Mouse (Mus musculus): ENCODE data around the gene Map3k20. TPM values are rescaled to one million over a fixed set of nuclear protein-coding genes. Genes with fewer than 3 reads are reported as not detected.
A peak's percentile ranks its signal among the peaks of the same experiment; 100 is the strongest.

Map3k20 gene
- polyA plus RNA-seq, 1 experiment from 2014 or later = 7.5 TPM

DNA sequence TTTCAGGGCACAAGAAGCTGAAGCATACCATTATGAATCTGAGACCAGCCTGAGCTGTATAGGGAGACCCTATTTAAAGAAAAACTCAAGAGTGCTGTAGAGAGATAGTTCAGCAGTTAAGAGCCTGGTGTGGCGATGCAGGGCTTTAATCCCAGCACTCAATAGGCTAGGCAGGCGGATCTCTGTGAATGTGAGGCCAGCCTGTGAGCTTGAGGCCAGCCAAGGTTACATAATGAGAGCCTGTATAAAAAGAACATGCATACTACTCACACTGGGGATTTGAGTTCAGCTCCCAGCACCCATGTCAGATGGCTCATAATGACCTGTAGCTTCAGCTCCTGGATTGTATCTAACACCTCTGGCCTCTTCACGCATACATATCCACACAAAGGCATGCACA lies 76.1 kb downstream of the Map3k20 start:
- H3K4me2 ChIP-seq = no peak overlapping the region
- no peaks in the 10 kb centered on the region for H3K9me3 ChIP-seq (replicated peaks)
- no peak overlapping the region for H3K9ac ChIP-seq
- no peak overlapping the region for H3K4me3 ChIP-seq (replicated peaks)
- no peaks in the 10 kb centered on the region for H3K4me1 ChIP-seq (replicated peaks)
- H3K27ac ChIP-seq (replicated peaks) = no peak overlapping the region
- ATAC-seq (ENCODE audit: insufficient read depth) = no peak
- 84% methylated on average over 3 of the region's 3 CpGs for WGBS (ENCODE audit: insufficient replicate concordance)
- H3K36me3 ChIP-seq (replicated peaks) = no peaks in the 10 kb centered on the region
- no peaks in the 10 kb centered on the region for H3K27me3 ChIP-seq

DNA sequence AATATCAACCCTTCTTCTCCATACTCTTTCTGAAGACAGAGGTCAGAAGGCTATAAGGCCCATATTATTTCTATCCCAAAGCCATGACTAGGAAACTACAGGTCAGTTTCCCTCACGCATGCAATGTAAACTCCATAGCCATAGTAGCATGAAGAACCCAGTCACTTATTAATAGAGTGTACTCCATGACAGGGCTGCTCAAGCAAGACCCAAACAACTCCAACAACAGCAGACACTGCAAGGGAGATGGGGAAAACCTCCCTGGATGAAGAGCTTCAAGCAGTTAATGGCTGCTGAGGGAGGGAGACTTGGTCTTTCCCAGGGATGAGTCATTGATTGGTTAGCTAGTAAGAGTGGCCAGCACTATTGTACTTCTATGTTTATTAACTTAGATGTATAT lies 78.0 kb downstream of the Map3k20 start:
- no peaks in the 10 kb centered on the region for H3K27me3 ChIP-seq
- no peaks in the 10 kb centered on the region for H3K4me1 ChIP-seq (replicated peaks)
- H3K4me2 ChIP-seq = no peak overlapping the region
- no peak for ATAC-seq (ENCODE audit: insufficient read depth)
- H3K4me3 ChIP-seq (replicated peaks) = no peak overlapping the region
- H3K27ac ChIP-seq (replicated peaks) = no peak overlapping the region
- WGBS (ENCODE audit: insufficient replicate concordance) = 72% methylated on average over 1 of the region's 1 CpGs
- no peaks in the 10 kb centered on the region for H3K9me3 ChIP-seq (replicated peaks)
- no peak overlapping the region for H3K9ac ChIP-seq
- H3K36me3 ChIP-seq (replicated peaks) = no peaks in the 10 kb centered on the region; the same call in 1 of the 2 replicates

- Histone ChIP-seq H3K4me3 (replicated peaks) (no peak overlapping the region), H3K27ac (replicated peaks) (no peak overlapping the region), H3K9me3 (replicated peaks) (no peaks in the 10 kb centered on the region), H3K9ac (no peak overlapping the region), H3K4me1 (replicated peaks) (peaks cover 7% of the 10 kb centered on the region; the same call in 1 of the 2 replicates), H3K4me2 (no peak overlapping the region), H3K27me3 (no peaks in the 10 kb centered on the region), H3K36me3 (replicated peaks) (no peaks in the 10 kb centered on the region; the same call in 1 of the 2 replicates)
- ATAC-seq (ENCODE audit: insufficient read depth) = no peak
- WGBS (ENCODE audit: insufficient replicate concordance) = 58% methylated on average over 7 of the region's 7 CpGs
These were observed 80.5 kb downstream of the Map3k20 start for GRCm38 (mm10) chr2:72365930-72366329.

DNA sequence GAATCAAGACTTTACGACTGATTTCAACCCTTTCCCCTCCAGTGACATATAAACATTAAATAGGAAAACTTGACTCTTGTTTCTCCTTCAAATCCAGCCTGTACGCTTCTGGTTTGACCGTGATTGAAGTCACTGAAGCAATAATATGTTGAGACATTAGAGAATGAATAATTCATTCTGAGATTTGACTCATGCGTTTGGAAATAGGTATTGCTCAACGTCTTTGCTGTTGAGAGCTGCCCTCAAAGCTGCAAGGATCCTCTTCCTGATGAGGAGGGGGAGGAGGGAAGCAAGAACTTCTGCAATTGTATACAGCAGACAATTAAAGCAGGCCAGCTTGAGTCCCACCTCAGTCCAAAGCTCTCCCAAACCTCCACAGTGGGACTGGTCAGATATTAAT lies 81.1 kb downstream of the Map3k20 start:
- Histone ChIP-seq H3K27ac (replicated peaks) (no peak overlapping the region), H3K36me3 (replicated peaks) (peaks cover 5% of the 10 kb centered on the region), H3K27me3 (no peaks in the 10 kb centered on the region), H3K4me3 (replicated peaks) (no peak overlapping the region), H3K9me3 (replicated peaks) (no peaks in the 10 kb centered on the region), H3K4me2 (no peak overlapping the region), H3K4me1 (replicated peaks) (peaks cover 7% of the 10 kb centered on the region; the same call in 1 of the 2 replicates), H3K9ac (no peak overlapping the region)
- no peak for ATAC-seq (ENCODE audit: insufficient read depth)
- WGBS (ENCODE audit: insufficient replicate concordance) = 43% methylated on average over 5 of the region's 5 CpGs

DNA sequence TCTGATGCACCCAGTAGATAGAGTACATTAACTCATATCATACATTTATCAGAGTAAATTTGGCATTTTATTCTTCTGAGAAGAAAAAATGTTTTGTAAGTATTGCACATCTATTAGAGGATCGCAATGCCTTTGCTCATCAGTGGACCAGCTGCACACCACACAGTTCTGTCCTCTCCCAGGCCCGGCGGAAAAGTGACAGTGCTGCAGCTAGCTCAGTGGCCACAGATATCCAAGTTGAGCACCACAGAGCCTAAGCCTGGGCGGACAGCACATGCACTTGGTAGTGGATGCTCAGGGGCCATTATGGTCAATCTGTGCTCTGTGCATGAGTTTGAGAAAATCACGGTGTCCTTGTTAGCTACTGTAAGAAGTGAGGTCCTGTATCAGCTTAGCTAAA lies 82.4 kb downstream of the Map3k20 start:
- no peak overlapping the region for H3K4me3 ChIP-seq (replicated peaks)
- H3K4me2 ChIP-seq = no peak overlapping the region
- H3K9me3 ChIP-seq (replicated peaks) = no peaks in the 10 kb centered on the region
- no peak for ATAC-seq (ENCODE audit: insufficient read depth)
- 78% methylated on average over 5 of the region's 5 CpGs for WGBS (ENCODE audit: insufficient replicate concordance)
- no peak overlapping the region for H3K27ac ChIP-seq (replicated peaks)
- H3K9ac ChIP-seq = no peak overlapping the region
- no peaks in the 10 kb centered on the region for H3K27me3 ChIP-seq
- peaks cover 12% of the 10 kb centered on the region; the same call in 1 of the 2 replicates for H3K4me1 ChIP-seq (replicated peaks)
- H3K36me3 ChIP-seq (replicated peaks) = peaks cover 18% of the 10 kb centered on the region

DNA sequence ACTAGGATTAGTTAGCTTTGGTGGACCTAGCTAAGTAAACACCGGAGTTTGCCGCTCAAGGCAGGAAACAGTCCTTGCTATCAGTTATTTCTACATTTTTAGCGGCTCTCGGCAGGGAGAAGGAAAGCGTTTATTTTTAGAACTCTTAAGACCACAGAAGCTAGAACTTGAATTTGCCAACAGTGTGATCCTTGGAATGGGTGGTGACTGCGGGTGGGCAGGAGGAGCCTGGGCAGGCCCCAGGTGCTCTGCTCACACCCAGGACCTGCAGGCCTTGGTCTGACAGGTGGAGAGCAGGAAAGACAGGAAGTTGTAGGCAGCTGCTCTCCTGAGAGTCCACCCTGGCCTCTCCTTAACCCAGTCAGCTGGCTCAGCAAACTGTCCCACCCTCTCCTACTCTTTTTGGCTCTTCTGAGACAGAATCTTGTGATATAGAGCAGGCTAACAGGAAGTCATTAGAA lies 83.7 kb downstream of the Map3k20 start:
- Histone ChIP-seq H3K4me1 (replicated peaks) (peaks cover 12% of the 10 kb centered on the region; the same call in 1 of the 2 replicates), H3K9me3 (replicated peaks) (no peaks in the 10 kb centered on the region), H3K9ac (no peak overlapping the region), H3K27me3 (no peaks in the 10 kb centered on the region), H3K4me3 (replicated peaks) (no peak overlapping the region), H3K27ac (replicated peaks) (peak overlapping the region; percentile 61; the same call in 1 of the 2 replicates), H3K36me3 (replicated peaks) (peaks cover 24% of the 10 kb centered on the region), H3K4me2 (peak overlapping the region; percentile 10; the same call in 1 of the 2 replicates)
- 10% methylated on average over 6 of the region's 6 CpGs for WGBS (ENCODE audit: insufficient replicate concordance)
- no peak for ATAC-seq (ENCODE audit: insufficient read depth)

- Histone ChIP-seq H3K4me1 (replicated peaks) (peaks cover 12% of the 10 kb centered on the region; the same call in 1 of the 2 replicates), H3K27me3 (no peaks in the 10 kb centered on the region), H3K9ac (no peak overlapping the region), H3K9me3 (replicated peaks) (no peaks in the 10 kb centered on the region), H3K36me3 (replicated peaks) (peaks cover 27% of the 10 kb centered on the region), H3K4me3 (replicated peaks) (no peak overlapping the region), H3K27ac (replicated peaks) (no peak overlapping the region), H3K4me2 (no peak overlapping the region)
- 81% methylated on average over 13 of the region's 13 CpGs for WGBS (ENCODE audit: insufficient replicate concordance)
- ATAC-seq (ENCODE audit: insufficient read depth) = no peak
These were observed 86.7 kb downstream of the Map3k20 start for GRCm38 (mm10) chr2:72372136-72372535.

DNA sequence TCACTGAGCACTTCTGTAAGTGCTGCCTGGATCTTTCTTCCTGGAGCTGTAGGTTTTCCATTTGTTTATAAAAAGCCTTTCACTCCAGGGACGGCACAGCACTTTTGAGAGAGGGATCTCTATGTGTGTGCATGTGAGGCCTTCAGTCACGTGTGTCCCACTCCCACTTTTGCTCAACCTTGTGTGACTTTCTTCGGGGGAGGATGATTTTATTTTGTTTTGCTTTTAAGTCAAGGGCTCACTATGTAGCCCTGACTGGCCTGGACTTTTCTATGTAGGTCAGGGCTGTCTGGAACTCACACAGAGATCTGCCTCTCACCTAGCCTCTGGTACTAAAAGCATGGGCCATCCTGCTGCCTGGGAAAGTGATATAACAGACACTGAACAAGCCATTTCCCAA lies 88.6 kb downstream of the Map3k20 start:
- no peak overlapping the region for H3K27ac ChIP-seq (replicated peaks)
- 75% methylated on average over 3 of the region's 3 CpGs for WGBS (ENCODE audit: insufficient replicate concordance)
- H3K4me2 ChIP-seq = no peak overlapping the region
- no peaks in the 10 kb centered on the region for H3K27me3 ChIP-seq
- no peak for ATAC-seq (ENCODE audit: insufficient read depth)
- H3K9me3 ChIP-seq (replicated peaks) = no peaks in the 10 kb centered on the region
- no peak overlapping the region for H3K9ac ChIP-seq
- peaks cover 9% of the 10 kb centered on the region; the same call in 1 of the 2 replicates for H3K4me1 ChIP-seq (replicated peaks)
- H3K4me3 ChIP-seq (replicated peaks) = no peak overlapping the region
- peaks cover 29% of the 10 kb centered on the region for H3K36me3 ChIP-seq (replicated peaks)

- no peak overlapping the region for H3K27ac ChIP-seq (replicated peaks)
- no peak overlapping the region for H3K4me2 ChIP-seq
- H3K27me3 ChIP-seq = no peaks in the 10 kb centered on the region
- H3K4me1 ChIP-seq (replicated peaks) = 0 out of 2 replicates have a peak, but pooled peaks cover 6% of the 10 kb centered on the region
- no peaks in the 10 kb centered on the region for H3K9me3 ChIP-seq (replicated peaks)
- no peak overlapping the region for H3K4me3 ChIP-seq (replicated peaks)
- WGBS (ENCODE audit: insufficient replicate concordance) = 69% methylated on average over 3 of the region's 3 CpGs
- H3K9ac ChIP-seq = no peak overlapping the region
- no peak for ATAC-seq (ENCODE audit: insufficient read depth)
- peaks cover 47% of the 10 kb centered on the region for H3K36me3 ChIP-seq (replicated peaks)
These were observed 90.4 kb downstream of the Map3k20 start for GRCm38 (mm10) chr2:72375877-72376276.

DNA sequence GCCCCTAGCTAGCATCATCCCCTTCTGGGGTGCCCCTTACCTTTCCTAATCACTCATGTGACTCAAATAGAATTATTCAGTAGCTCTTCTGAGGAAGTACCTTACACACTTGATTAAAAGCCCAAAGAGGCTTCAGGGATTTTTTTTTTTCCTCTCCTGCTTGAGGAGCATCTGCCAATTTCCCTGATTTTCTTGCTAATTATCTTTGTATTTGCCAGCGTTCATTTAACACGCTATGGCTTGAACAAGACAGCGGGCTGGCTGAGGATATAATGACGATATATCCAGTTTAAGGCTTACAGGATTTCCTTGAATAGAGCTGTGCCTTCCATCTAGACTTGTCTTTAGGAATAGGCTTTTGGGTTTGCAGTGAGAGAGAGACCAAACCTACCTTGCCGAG lies 91.5 kb downstream of the Map3k20 start:
- WGBS (ENCODE audit: insufficient replicate concordance) = 84% methylated on average over 5 of the region's 5 CpGs

DNA sequence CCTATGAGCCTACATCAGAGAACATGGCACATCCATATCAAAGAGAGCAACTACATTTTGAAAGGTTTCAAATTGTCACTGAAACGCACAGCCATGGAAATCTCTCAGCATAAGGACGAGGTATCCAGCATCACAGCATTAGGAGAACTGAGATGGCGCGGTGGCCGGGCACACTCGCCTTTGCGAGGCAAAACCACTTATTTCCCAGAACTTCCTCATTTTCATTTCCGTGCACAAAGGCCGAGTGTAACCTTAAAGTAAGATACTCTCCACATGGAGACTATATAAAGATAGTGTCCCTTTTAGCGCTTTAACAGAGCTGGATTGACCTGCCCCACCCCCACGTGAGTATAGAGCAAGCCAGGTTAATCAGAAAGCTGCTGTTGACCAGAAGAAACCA lies 94.0 kb downstream of the Map3k20 start:
- Histone ChIP-seq H3K4me1 (replicated peaks) (no peaks in the 10 kb centered on the region), H3K36me3 (replicated peaks) (peaks cover 32% of the 10 kb centered on the region), H3K4me3 (replicated peaks) (no peak overlapping the region), H3K4me2 (no peak overlapping the region), H3K27ac (replicated peaks) (no peak overlapping the region), H3K9ac (no peak overlapping the region), H3K9me3 (replicated peaks) (no peaks in the 10 kb centered on the region), H3K27me3 (no peaks in the 10 kb centered on the region)
- WGBS (ENCODE audit: insufficient replicate concordance) = 46% methylated on average over 11 of the region's 11 CpGs
- ATAC-seq (ENCODE audit: insufficient read depth) = no peak

More for the DNA sequence above, 91.5 kb downstream of the Map3k20 start:
- Histone ChIP-seq H3K4me1 (replicated peaks) (0 out of 2 replicates have a peak, but pooled peaks cover 6% of the 10 kb centered on the region), H3K9me3 (replicated peaks) (no peaks in the 10 kb centered on the region), H3K9ac (no peak overlapping the region), H3K4me3 (replicated peaks) (no peak overlapping the region), H3K27ac (replicated peaks) (no peak overlapping the region), H3K36me3 (replicated peaks) (peaks cover 41% of the 10 kb centered on the region), H3K4me2 (no peak overlapping the region), H3K27me3 (no peaks in the 10 kb centered on the region)
- ATAC-seq (ENCODE audit: insufficient read depth) = no peak

DNA sequence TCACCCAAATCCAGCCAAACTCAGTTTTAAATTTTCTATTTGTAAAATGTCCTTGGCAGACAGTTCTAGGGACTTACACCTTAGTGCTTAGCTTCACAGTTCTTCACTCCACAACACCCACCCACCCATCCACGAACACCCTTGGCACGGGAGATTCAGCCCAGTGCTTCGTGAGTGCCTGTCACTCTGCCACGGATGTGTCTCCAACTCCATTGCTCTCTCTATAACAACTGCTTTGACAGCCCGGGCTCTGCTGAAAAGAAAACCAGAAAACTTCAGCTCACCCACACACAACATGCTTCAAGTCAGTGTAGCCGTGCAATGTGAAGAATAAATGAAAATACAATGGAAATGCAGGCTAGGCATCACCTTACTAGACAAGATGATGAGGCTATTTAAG lies 97.2 kb downstream of the Map3k20 start:
- no peak for ATAC-seq (ENCODE audit: insufficient read depth)
- Histone ChIP-seq H3K36me3 (replicated peaks) (peaks cover 34% of the 10 kb centered on the region), H3K9ac (no peak overlapping the region), H3K27me3 (no peaks in the 10 kb centered on the region), H3K9me3 (replicated peaks) (no peaks in the 10 kb centered on the region), H3K27ac (replicated peaks) (no peak overlapping the region), H3K4me1 (replicated peaks) (no peaks in the 10 kb centered on the region), H3K4me2 (no peak overlapping the region), H3K4me3 (replicated peaks) (no peak overlapping the region)
- 79% methylated on average over 6 of the region's 6 CpGs for WGBS (ENCODE audit: insufficient replicate concordance)
